Mouse (Mus musculus) embryo, embryonic 10.5 days (tissue): ENCODE measurements around the gene H2-T24.
A peak's percentile ranks its signal among the peaks of the same experiment; 100 is the strongest.

Source experiments
- DNase-seq: peaks from one replicate; pipeline ENCODE4 v3.0.0-alpha.2; 2015; ENCODE audit warnings: low spot score

The H2-T24 gene

GRCm38 (mm10) chr17:35981776-35982175 is 38.6 kb downstream of the H2-T24 start:
- DNase-seq: no peak

DNA sequence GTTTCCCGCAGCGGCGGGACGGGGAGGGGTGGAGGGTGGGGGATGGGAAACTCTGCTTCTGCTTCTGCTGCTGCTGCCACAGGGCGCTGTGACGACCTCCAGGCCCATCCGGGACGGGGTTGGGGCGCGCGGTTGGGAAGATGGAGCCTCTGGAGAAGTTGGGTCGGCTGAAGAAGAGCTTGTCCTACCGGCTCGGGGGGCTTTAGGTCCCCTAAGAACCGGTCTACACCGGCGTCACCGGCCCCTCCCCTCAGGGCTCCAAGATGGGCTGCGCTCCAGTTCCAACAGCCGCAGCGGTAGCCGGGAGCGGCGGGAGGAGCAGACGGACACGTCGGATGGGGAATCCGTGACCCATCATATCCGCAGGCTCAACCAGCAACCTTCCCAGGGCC is 40.0 kb downstream of the H2-T24 start:
- peak; percentile 54 for DNase-seq

- DNase-seq: peak; percentile 94
Measured at GRCm38 (mm10) chr17:35979401-35980362, 40.7 kb downstream of the H2-T24 start, which contains the start of the genes Gnl1 and Prr3. Gnl1 (plus strand) TSS chr17:35979851. Prr3 (minus strand) TSS chr17:35980236.

DNA sequence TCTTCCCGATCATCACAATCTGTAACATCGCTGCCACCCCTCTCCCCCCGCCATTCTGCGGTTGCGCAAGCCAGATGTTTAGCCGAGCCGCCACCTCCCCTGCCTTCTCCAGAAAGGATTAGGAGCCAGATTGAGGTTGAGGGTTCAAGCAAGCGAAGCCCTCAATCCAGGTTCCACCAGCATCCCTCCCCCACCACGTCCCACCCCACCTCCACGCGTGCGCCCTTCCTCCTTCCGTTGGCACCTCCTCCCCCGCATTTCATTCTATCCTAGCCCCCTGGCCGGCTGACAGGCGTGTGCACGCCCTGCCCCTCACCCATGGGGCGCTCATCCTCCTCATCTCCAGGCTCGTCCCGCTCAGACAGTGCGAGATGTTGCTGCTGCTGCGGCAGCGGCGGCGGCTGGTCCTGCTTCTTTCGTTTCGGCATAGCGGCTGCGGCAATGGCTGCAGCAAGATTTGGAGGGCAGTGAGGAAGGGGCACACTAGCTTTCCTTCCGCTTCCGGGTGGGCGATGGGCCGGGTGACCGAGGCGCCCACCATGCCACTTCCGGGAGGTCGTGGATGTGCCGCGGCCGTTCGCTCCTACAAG is 41.5 kb downstream of the H2-T24 start:
- DNase-seq: peak; percentile 91

DNA sequence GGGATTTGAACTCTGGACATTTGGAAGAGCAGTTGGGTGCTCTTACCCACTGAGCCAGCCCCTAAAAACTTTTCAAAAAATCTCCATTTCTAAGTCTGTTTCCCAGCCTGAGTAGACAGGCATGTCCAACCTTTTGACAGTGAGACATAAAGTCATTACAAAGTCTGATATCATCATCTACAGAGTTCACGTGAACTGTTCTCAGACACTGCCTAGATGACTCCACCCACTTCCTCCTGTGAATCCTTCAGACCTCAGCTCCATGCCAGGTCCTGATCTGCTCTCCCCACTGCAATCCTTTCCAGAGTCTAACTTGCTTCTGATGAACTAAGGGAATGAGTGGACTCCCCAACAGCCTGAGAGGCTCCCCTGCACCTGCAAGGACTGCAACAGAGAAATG is 48.2 kb downstream of the H2-T24 start:
- DNase-seq: no peak

DNA sequence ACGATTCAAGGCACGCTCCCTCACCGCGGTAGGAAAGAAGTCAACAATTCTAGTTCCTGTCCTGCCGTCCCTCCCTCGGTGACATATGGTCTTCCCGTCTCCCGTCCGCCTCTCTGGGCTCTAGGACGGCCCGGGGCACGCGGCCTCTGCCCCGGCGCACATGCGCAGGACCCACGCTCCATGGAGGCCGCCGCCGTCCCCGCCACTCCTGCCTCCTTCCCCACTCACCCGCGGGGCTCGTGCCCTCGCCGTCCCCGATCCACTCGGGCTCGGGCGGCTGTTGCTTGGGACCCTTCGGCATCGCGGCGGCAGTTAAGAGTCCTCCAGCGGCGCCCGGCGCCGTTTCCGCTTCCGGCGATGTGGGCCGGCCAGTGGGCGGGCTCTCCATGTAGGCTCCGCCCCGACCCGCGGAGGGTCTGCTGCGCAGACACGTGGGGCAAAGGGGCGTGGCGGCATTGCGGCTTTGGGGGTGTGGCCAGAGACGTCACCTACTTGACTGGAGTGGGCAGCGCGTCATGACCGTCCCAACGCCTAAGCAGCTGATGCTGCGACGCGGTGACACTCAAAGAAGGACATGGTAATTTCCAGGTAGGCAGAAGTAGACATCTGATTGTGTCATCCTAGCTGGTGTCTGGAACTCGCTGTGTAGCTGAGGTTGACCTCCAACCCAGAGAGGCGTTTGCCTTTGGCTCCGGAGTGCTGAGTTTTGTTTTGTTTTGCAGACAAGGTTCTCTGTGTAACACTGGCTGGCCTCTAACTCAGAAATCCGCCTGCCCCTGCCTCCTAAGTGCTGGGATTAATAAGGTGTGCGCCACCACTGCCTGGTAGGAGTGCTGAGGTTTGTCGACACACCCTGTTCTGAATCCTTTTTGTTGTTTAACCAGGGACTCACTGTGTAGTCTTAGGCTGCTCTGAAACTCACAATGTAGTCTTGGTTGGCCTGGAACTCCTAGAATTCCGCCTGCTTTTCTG is 50.7 kb downstream of the H2-T24 start, which contains the start of gene Abcf1:
TSS of gene Abcf1 (minus strand) at position 344 of the 972 bp plus-strand sequence.
- DNase-seq: peak; percentile 99

DNA sequence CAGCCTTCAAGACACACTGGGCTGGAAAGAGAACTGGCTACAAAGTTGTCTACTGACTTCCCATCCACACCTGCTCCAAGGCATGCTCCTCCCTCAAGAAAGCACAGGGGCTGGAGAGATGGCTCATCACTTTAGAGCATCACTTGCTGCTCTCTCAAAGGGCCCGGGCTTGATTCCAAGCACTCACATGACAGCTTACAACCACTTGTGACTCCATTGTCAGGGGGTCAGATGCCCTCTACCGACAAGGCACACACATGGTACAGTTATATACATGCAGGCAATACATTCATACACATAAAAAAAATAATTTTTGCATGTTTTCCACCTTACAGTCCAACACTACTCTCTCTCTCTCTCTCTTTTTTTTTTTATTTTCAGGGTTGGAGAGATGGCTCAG is 52.7 kb downstream of the H2-T24 start:
- no peak for DNase-seq

- DNase-seq: no peak
Measured at GRCm38 (mm10) chr17:35963279-35963678, 57.1 kb downstream of the H2-T24 start.

DNA sequence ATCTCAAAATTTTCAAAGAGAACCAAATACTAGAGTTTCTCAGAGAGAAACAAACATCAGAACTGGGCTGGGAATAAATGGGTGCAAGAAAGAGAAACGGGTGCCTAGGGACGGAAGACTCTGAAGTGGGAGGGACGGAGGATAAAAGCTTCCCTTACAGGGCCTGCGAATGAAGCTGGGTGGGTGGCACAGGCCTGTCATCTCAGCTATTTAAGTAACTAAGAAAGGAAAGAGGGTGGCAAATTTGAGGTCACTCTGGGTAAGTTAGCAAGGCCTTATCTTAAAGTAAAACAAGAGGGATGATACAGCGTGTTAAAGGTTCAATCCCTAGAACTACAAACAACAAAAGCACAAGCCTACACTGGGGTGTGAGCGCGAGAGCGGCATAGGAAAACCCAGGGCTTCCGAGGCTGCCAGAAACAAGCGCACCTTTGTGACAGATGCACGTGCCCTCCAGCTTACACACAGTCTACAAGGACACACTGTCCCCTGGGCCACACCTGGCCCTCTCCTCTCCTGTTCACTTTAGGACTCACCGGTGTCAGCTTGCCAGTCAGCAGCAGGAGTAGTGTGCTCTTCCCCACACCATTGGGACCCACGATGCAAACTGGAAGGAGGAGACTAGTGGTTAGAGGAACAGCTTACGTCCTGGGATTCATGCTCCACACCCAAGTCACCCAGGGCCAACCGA is 61.7 kb downstream of the H2-T24 start:
- no peak for DNase-seq
